In the genomic region with DNA sequence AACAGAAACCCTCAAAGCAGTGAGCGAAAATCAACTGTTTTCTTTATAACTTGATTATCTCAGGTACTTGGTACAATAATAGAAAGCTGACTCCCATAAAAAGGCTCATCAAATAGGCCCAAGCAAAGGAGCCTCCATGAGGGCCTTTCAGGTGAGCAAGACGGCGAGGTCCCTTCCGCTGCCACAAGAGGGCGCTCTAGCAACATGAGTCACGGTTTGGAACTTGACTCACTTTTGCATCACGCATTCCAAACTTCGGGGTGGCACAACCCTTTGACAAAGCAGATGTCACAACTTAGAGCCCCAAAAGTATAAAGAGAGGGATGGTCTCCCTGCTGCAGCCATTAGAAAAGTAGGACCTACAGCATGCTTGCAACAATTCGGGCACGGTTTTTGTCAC, we compare ENCODE assay signal across 8 mouse cellular contexts. TPM values are rescaled to one million over a fixed set of nuclear protein-coding genes. Genes with fewer than 3 reads are reported as not detected.
DNase-seq lines count a peak whose midpoint lies in the region; ATAC-seq lines count a peak whose summit lies in the region.

No protein-coding gene starts in this region.

- H3K4me1 ChIP-seq in liver, embryonic 13.5 days (replicated peaks) = peaks cover 26% of the 10 kb centered on the region

- no peaks in the 10 kb centered on the region for H3K36me3 ChIP-seq in liver, embryonic 13.5 days

- no peak overlapping the region for H3K27ac ChIP-seq in liver, embryonic 13.5 days

- WGBS in liver, embryonic 13.5 days (ENCODE audit: insufficient replicate concordance) = 17% methylated on average over 10 of the region's 10 CpGs

- ATAC-seq in liver, embryonic 13.5 days (ENCODE audit: low read depth) = no peak

- H3K9me3 ChIP-seq in liver, embryonic 13.5 days (replicated peaks) = no peaks in the 10 kb centered on the region

- peak; percentile 86 to 87 for DNase-seq in B cell, adult 2 months
- peak; percentile 75 for DNase-seq in Muller cell, postnatal 12 days (ENCODE audit: inconsistent ontology term)
- peak; percentile 92 for DNase-seq in cerebellum, adult 9-10 months
- DNase-seq in gastrocnemius, postnatal 10 days = peak; percentile 89
- peak; percentile 84 to 92 for DNase-seq in kidney, postnatal 25 days
- peak; percentile 70 for DNase-seq in liver, embryonic 13.5 days
- DNase-seq in right cerebral cortex, adult 18-20 months = peak; percentile 81
- DNase-seq in urinary bladder, postnatal 10 days (ENCODE audit: low spot score) = peak; percentile 48

- H3K9ac ChIP-seq in liver, embryonic 13.5 days = no peak overlapping the region

- H3K4me3 ChIP-seq in liver, embryonic 13.5 days (replicated peaks) = no peak overlapping the region

- H3K4me2 ChIP-seq in liver, embryonic 13.5 days = no peak overlapping the region

- H3K27me3 ChIP-seq in liver, embryonic 13.5 days = no peaks in the 10 kb centered on the region

RNA-seq across cellular contexts. Expression of a gene that starts 5.9 kb away (rescaled TPM):
- 1 to 10 TPM; 6.3 to 9.8 TPM for total RNA-seq in gastrocnemius, postnatal 10 days (2021)
- 41.3 and 45.5 TPM in 2 replicates for polyA plus RNA-seq in liver, embryonic 13.5 days (2015; fragmentation: Nextera tagmentation; extraction: Ambion mirVana)

RNA-seq across cellular contexts. Expression of a gene that starts 20.6 kb away (rescaled TPM):
- total RNA-seq in gastrocnemius, postnatal 10 days (2021) = 10 to 100 TPM in 1 of 2 experiments, 1 to 10 TPM in 1; 8.7 to 10.8 TPM
- polyA plus RNA-seq in liver, embryonic 13.5 days (2015; fragmentation: Nextera tagmentation; extraction: Ambion mirVana) = 8.1 and 9.4 TPM in 2 replicates
